Mouse (Mus musculus) left cerebral cortex, adult 9 months (tissue): ENCODE results near the gene Acsl5.

Experiments used
- DNase-seq, 2 experiments: peaks; one replicate each; pipeline ENCODE4 v3.0.0; 2022; ENCODE audit warnings: low spot score in 2 of 2

Gene Acsl5

DNA sequence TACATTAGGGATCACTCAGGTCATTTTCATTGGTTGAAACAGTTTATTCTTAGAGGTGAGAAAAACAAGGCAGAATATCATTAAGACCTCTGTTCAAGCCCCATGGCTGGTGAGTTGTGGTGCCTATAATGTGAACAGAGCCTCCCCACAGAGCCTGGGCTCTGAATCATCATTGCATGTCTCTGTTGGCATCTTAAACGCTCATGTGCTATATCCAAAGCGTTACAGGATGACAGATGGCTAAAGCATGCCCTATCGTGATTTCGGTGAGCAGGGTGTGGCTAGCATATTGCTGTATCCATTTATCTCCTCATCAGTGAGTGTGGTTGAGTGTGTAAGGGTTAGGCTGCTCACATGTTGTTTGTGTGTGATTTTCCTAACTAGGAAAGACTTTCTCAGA, 75.8 kb downstream of the Acsl5 start:
- peak in 1 of 2 experiments; percentile 24 for DNase-seq

DNA sequence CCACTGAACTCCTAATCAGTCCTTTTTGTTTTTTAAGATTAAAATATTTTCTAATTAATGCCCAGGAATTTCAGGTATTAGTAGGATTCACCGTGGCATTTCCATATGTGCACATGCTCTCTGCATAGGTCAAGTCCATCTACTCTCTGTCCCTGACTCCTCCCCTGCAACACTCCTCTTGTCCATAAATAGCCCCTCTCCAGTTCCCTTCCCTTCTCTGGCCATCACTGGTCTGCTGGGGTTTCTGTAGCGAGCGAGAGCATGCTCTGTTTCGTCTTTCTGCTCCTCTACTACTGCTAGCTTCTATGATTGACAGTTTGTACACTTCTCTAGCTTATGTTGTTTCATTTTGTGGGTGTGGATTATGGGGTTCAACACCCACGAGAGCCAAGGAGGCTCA, 80.0 kb downstream of the Acsl5 start:
- no peak for DNase-seq

DNA sequence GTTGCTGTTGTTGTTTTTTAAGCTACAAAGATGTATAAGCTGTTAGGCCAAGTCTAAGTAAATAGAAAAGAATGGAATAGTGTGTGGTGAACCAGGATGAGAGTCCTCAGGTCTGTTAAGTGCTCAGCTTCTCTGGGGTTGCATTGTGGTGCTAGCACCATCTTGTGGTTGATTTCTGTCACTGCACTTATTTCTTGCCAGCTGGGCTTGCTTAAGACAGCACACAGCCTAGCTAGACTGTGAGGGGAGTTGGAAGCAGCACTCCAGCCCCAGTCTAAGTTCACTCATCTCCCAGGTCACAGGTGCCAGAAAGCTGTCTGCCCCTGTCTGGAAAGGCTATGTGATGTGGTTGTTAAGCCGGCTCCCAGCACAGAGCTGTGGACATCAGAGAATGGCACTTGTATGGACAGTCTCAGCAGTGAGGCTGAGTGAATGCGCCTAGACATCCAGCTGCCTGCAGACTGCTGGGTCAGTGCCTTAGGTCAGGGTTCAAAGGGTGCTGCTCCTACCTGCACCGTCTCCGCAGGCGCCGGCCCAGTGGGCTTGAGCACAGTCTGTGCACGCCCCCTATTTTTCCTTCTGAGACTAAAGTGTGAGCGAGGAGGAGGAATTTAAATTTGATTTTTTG, 81.0 kb downstream of the Acsl5 start:
- peak; percentile 19 to 81 for DNase-seq

- no peak for DNase-seq
These were observed 84.1 kb downstream of the Acsl5 start for GRCm38 (mm10) chr19:55335881-55336280.

DNA sequence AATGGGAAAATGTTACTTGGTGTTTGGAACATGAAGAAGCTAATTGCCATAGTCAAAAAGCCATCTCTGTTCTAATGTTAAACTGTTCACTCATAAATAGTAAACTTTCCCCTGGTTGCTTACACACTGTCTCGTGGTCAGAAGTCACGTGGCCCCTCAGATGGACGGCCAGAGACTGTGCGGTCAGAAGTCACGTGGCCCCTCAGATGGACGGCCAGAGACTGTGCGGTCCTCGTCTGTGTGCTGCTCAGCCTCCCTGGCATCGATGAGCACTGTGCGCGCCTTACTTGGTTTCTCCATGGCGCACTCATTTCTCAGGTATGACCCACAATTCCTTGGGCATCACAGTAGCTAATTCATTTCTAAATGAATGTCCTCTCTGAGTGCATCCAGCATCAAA, 84.7 kb downstream of the Acsl5 start:
- DNase-seq, result no peak

DNA sequence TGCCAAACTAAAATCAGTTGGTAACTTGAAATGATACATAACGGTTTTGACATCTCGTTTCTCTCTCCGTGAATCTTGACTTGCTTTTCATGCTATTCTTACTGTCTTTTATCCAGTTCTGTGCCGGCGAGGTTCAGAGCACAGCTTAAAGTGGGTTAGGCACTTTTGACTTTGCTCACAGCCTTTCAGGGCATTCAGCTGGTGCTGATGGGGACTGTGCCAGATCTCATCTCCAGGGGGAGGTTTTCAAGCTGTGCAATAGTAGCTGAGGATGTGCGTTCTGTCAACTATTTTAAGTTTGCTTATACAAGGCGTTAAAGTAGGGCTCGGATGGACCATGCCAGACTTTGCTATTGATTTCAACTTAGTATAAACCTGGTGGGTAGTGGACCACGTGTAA, 85.3 kb downstream of the Acsl5 start:
- no peak for DNase-seq

GRCm38 (mm10) chr19:55337664-55338063, 85.9 kb downstream of the Acsl5 start:
- DNase-seq, result no peak

- no peak for DNase-seq
These were observed 88.8 kb downstream of the Acsl5 start for GRCm38 (mm10) chr19:55340521-55340920.

- no peak for DNase-seq
These were observed 89.6 kb downstream of the Acsl5 start for GRCm38 (mm10) chr19:55341377-55341776.

- DNase-seq, result no peak
These were observed 90.7 kb downstream of the Acsl5 start for GRCm38 (mm10) chr19:55342423-55342822.

DNA sequence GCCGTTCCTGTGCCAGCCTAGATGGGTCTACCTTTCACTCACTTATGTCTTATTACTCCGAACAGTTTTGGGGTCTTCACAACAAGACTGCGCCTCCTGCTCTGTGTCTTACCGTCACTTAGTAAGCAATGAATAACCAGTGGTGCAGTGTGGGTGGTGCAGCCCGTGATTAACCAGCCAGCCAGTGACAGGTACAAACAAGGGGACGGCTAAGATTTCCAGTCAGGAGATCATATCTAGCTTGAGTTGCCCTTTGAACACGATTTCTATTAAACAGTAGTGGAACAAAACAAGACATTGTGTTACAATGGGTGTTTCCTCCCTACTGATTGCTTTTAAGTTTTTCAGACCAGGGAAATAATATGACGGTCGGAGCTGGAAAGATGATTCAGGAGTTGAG, 91.5 kb downstream of the Acsl5 start:
- DNase-seq, result no peak
